8 mouse cellular contexts compared by ENCODE assay signal in genomic region chr2:32727435-32727834, GRCm38 (mm10). TPM values are rescaled to one million over a fixed set of nuclear protein-coding genes. Genes with fewer than 3 reads are reported as not detected.
DNase-seq lines count a peak whose midpoint lies in the region; ATAC-seq lines count a peak whose summit lies in the region.

No protein-coding gene starts in this region.

- WGBS in intestine, embryonic 14.5 days = 0% methylated on average over 16 of the region's 16 CpGs

- H3K9me3 ChIP-seq in intestine, embryonic 14.5 days (ENCODE audit: control insufficient read depth, low read length) = no peaks in the 10 kb centered on the region

- peak overlapping the region; percentile 39 for H3K4me3 ChIP-seq in intestine, embryonic 14.5 days (ENCODE audit: low read depth, low read length)

- DNase-seq in adipocyte (ENCODE audit: low spot score) = peak; percentile 80
- peak; percentile 98 for DNase-seq in embryo, embryonic 10.5 days (ENCODE audit: low spot score)
- peak; percentile 92 for DNase-seq in gastrocnemius, postnatal 14 days
- peak; percentile 93 for DNase-seq in intestine, embryonic 14.5 days (ENCODE audit: low spot score)
- DNase-seq in left cerebral cortex, postnatal 14 days (ENCODE audit: low spot score in 2 of 2) = peak; percentile 84 to 89
- DNase-seq in mesoderm, embryonic 11.5 days (ENCODE audit: low read depth, low spot score) = peak; percentile 97
- DNase-seq in right cerebral cortex, postnatal 36 days (ENCODE audit: low spot score in 2 of 2) = peak; percentile 76 to 86
- DNase-seq in yolk sac, embryonic 10.5 days (ENCODE audit: low spot score) = peak; percentile 96

- H3K27ac ChIP-seq in intestine, embryonic 14.5 days (ENCODE audit: low read depth) = no peak overlapping the region

- H3K4me1 ChIP-seq in intestine, embryonic 14.5 days (replicated peaks; ENCODE audit: control insufficient read depth, insufficient read depth, low read length) = peaks cover 22% of the 10 kb centered on the region

- H3K27me3 ChIP-seq in intestine, embryonic 14.5 days (replicated peaks; ENCODE audit: control insufficient read depth, insufficient read depth, low read length) = no peaks in the 10 kb centered on the region

- peak; percentile 95 for ATAC-seq in intestine, embryonic 14.5 days (replicated peaks; ENCODE audit: low FRiP score, low TSS enrichment, low read depth)

- H3K9ac ChIP-seq in intestine, embryonic 14.5 days (ENCODE audit: low read length) = peak overlapping the region; percentile 43

- peak overlapping the region; percentile 47 for H3K4me2 ChIP-seq in intestine, embryonic 14.5 days (ENCODE audit: low read length)

- intact Hi-C loops in gastrocnemius, postnatal 14 days (cut with DNase I; ENCODE audit: low total_unique reads) = no loop called here
- intact Hi-C loops in left cerebral cortex, postnatal 14 days (cut with DNase I) = no loop called here

- no peaks in the 10 kb centered on the region; the same call in 1 of the 2 replicates for H3K36me3 ChIP-seq in intestine, embryonic 14.5 days (ENCODE audit: control insufficient read depth, insufficient read depth, low read length)

RNA-seq across cellular contexts. Expression of gene Sh2d3c, which starts 6.6 kb away (rescaled TPM):
- 10 to 100 TPM; 10.2 to 16.1 TPM for total RNA-seq in gastrocnemius, postnatal 14 days (2021)
- polyA plus RNA-seq in intestine, embryonic 14.5 days (2014; fragmentation: Nextera tagmentation; extraction: Ambion mirVana) = 32.5 and 32.7 TPM in 2 replicates
- 10 to 100 TPM; 31.1 to 35.6 TPM for total RNA-seq in left cerebral cortex, postnatal 14 days (2021)

RNA-seq across cellular contexts. Expression of gene 6330409D20Rik, which starts 13.4 kb away (rescaled TPM):
- total RNA-seq in gastrocnemius, postnatal 14 days (2021) = not detected
- polyA plus RNA-seq in intestine, embryonic 14.5 days (2014; fragmentation: Nextera tagmentation; extraction: Ambion mirVana) = 0.38 and 0.75 TPM in 2 replicates
- 1 to 10 TPM; 2.2 to 3.8 TPM for total RNA-seq in left cerebral cortex, postnatal 14 days (2021)

RNA-seq across cellular contexts. Expression of gene Cdk9, which starts 14.6 kb away (rescaled TPM):
- 10 to 100 TPM; 21.3 to 23.9 TPM for total RNA-seq in gastrocnemius, postnatal 14 days (2021)
- polyA plus RNA-seq in intestine, embryonic 14.5 days (2014; fragmentation: Nextera tagmentation; extraction: Ambion mirVana) = 83.8 and 85.2 TPM in 2 replicates
- 100 to 1,000 TPM; 100 to 106 TPM for total RNA-seq in left cerebral cortex, postnatal 14 days (2021)

RNA-seq across cellular contexts. Expression of gene Fpgs, which starts 23.5 kb away (rescaled TPM):
- total RNA-seq in gastrocnemius, postnatal 14 days (2021) = 10 to 100 TPM in 1 of 2 experiments, 1 to 10 TPM in 1; 6.7 to 11.1 TPM
- 32.9 and 35.6 TPM in 2 replicates for polyA plus RNA-seq in intestine, embryonic 14.5 days (2014; fragmentation: Nextera tagmentation; extraction: Ambion mirVana)
- 10 to 100 TPM in 1 of 2 experiments, 1 to 10 TPM in 1; 9.5 to 10.1 TPM for total RNA-seq in left cerebral cortex, postnatal 14 days (2021)

RNA-seq across cellular contexts. Expression of gene Tor2a, which starts 29.6 kb away (rescaled TPM):
- total RNA-seq in gastrocnemius, postnatal 14 days (2021) = 1 to 10 TPM; 7.5 to 8.2 TPM
- polyA plus RNA-seq in intestine, embryonic 14.5 days (2014; fragmentation: Nextera tagmentation; extraction: Ambion mirVana) = 71.1 and 74.8 TPM in 2 replicates
- total RNA-seq in left cerebral cortex, postnatal 14 days (2021) = 10 to 100 TPM; 27.6 to 30.4 TPM

Comparison
In these comparisons a context has a peak if more than half of its experiments do, and no peak if none do; other contexts are left out.
1. RNA of gene Cdk9, which starts 14.6 kb away (total RNA-seq): 100 to 106 TPM in left cerebral cortex, postnatal 14 days; 21.3 to 23.9 TPM in gastrocnemius, postnatal 14 days; every median in the first group is over 4 times any median in the second.
2. Peak in every context shown above with its lines, with median percentiles within 50 percentile points of each other: DNase-seq.